Mouse (Mus musculus) heart, embryonic 12.5 days (tissue): ENCODE measurements at regions not wholly inside any gene's neighbourhood (a gene's known extent, or its start where the extent isn't known, plus 50 kb on each side); places are given as distances from the start of the nearest gene placed in this dataset.
A peak's percentile ranks its signal among the peaks of the same experiment; 100 is the strongest.

ENCODE experiments used
- ATAC-seq: fragments of 200-750 bp; cut with Nextera tagmentation; 2 replicates; pipeline ENCODE4 v1.8.0; 2017; ENCODE audit warnings: moderate TSS enrichment, moderate library complexity; ENCODE audit not compliant: insufficient number of reproducible peaks, low FRiP score
- H3K27ac ChIP-seq: fragments of 300-500 bp; sonication (generic); 2 replicates; pipeline ENCODE4 v1.5.1; 2016; ENCODE audit warnings: mild to moderate bottlenecking, moderate library complexity; ENCODE audit not compliant: poor library complexity, severe bottlenecking
- H3K27me3 ChIP-seq: fragments of 300-500 bp; sonication (generic); replicated peaks from 2 replicates; pipeline ENCODE4 v1.6.1; 2016; ENCODE audit warnings: mild to moderate bottlenecking, moderate library complexity
- H3K36me3 ChIP-seq: fragments of 300-500 bp; sonication (generic); 2 replicates; pipeline ENCODE4 v1.6.1; 2016; ENCODE audit warnings: mild to moderate bottlenecking, moderate library complexity
- H3K4me1 ChIP-seq: fragments of 300-500 bp; sonication (generic); replicated peaks from 2 replicates; pipeline ENCODE4 v1.6.1; 2016; ENCODE audit warnings: mild to moderate bottlenecking
- H3K4me2 ChIP-seq: fragments of 300-500 bp; sonication (generic); 2 replicates; pipeline ENCODE4 v1.6.1; 2016; ENCODE audit warnings: mild to moderate bottlenecking, moderate library complexity
- H3K4me3 ChIP-seq: fragments of 300-500 bp; sonication (generic); 2 replicates; pipeline ENCODE4 v1.5.1; 2016; ENCODE audit warnings: mild to moderate bottlenecking
- H3K9ac ChIP-seq: fragments of 300-500 bp; sonication (generic); 2 replicates; pipeline ENCODE4 v1.6.1; 2016; ENCODE audit warnings: mild to moderate bottlenecking, moderate library complexity
- H3K9me3 ChIP-seq: fragments of 300-500 bp; sonication (generic); replicated peaks from 2 replicates; pipeline ENCODE4 v1.6.1; 2016; ENCODE audit warnings: mild to moderate bottlenecking, moderate library complexity
- WGBS: fragments of 180-500 bp; shearing (Covaris S2); methylation state at CpG from one replicate; pipeline ENCODE4 v1.1.7; 2016; 5-methylcytosine and 5-hydroxymethylcytosine counted together

DNA sequence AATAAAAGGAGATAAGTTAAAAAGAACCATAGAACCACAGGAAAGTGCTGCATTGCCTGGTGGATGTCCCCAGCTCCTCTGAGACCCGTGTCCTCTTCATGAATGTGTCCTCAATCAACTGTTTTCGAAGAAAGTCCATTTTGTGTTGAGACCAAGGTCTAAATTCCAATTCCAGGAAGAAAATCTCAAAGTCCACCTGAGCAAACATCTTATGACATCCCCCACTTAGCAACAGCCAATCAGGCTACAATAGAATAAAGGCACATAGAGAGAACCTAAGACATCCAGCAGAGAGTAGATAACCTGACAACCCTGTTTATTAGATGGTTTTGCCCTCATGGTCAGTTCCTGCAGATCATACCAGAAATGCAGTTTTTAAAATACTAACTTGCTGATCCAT, 338.0 kb downstream of the Ankrd50 start:
- H3K9me3 ChIP-seq: no peaks in the 10 kb centered on the region

DNA sequence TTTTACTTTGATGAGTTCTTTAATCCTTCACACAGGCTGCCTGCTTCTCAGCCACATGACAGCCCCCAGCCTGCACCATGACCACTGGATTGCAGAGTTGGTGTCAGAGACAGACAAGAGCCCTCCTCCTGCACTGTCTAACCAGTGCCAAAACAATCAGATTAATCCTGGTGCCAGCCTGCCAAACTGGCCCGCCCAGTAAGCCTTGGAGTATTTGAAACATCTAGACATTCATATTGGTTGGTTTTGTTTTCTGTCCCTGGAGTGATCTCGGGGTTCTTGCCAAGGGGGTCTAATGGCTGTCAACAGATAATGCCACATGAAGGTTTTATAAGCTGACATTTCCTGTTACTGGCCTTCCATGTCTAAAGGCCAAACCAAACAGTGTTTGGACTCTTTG, 339.2 kb downstream of the Ankrd50 start:
- no peak for ATAC-seq
- Histone ChIP-seq H3K4me1 (peaks cover 16% of the 10 kb centered on the region), H3K4me3 (no peak overlapping the region), H3K4me2 (no peak overlapping the region), H3K9ac (no peak overlapping the region), H3K9me3 (no peaks in the 10 kb centered on the region), H3K27ac (no peak overlapping the region), H3K36me3 (no peaks in the 10 kb centered on the region), H3K27me3 (no peaks in the 10 kb centered on the region)
- 57% methylated on average over 2 of the region's 2 CpGs for WGBS

More for the DNA sequence above, 338.0 kb downstream of the Ankrd50 start:
- Histone ChIP-seq H3K27me3 (no peaks in the 10 kb centered on the region), H3K27ac (no peak overlapping the region), H3K9ac (no peak overlapping the region), H3K4me2 (no peak overlapping the region), H3K4me1 (peaks cover 16% of the 10 kb centered on the region), H3K36me3 (no peaks in the 10 kb centered on the region), H3K4me3 (no peak overlapping the region)
- no peak for ATAC-seq
- WGBS: 84% methylated on average over 2 of the region's 2 CpGs

DNA sequence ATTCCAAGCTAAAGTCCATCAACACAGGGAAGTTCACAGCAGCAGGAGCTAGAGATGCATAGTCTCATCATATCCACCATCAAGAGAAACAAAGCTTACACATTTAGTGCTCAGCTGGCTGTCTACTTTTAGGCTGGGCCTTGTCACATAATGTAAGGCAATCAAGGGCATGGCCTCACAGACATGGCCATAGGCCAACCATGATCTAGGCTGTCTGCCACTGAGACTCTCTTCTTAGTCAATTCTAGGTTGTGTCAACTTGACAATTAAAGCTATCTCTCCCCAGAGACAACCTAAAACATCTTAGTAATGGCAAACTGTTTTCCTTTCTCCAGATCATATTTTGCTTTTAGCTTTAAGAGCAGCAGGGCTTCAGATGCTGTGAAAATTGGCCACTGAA, 340.0 kb downstream of the Ankrd50 start:
- H3K27me3 ChIP-seq: no peaks in the 10 kb centered on the region
- H3K27ac ChIP-seq: no peak overlapping the region
- no peak overlapping the region for H3K4me3 ChIP-seq
- no peak for ATAC-seq
- H3K36me3 ChIP-seq: no peaks in the 10 kb centered on the region
- H3K9me3 ChIP-seq: no peaks in the 10 kb centered on the region
- H3K4me2 ChIP-seq: no peak overlapping the region
- peaks cover 16% of the 10 kb centered on the region for H3K4me1 ChIP-seq
- no peak overlapping the region for H3K9ac ChIP-seq

DNA sequence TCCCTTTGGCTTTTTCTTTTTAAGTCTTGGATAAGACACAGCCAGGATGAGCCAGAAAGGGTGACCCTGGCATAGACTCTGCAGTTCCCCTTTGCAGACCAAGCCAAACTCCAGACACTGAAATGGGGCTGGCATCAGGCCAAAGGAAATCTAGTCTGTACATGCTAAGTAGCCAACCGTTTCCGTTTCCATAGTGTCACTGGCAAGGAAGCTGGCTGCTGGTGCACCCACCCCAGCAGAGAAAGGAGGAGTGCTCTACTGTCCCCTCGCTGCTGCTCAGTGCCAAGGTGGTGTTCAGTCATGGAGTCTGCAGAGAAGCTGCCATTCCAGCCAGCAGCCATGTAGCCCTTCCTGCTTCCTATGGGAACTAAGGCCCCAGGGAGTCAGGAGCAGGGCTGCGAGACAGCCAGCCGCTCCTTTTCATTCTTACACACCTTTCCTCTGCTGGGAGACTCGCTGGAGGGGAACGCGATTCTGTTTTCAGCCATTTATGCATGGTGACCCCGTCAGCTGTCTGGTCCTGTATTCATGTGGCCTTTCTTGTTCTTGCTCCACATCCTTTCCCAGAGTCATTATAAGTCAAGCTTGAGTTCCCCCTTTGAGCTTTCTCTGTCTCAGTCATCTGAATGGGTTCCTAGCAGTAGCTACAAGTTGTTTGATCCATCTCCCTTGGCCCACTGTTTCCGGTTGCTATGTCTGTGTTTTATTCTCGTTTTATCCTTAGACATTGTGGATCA, 341.3 kb downstream of the Ankrd50 start:
- no peak overlapping the region for H3K4me2 ChIP-seq
- H3K36me3 ChIP-seq: no peaks in the 10 kb centered on the region
- H3K4me3 ChIP-seq: no peak overlapping the region
- no peaks in the 10 kb centered on the region for H3K9me3 ChIP-seq
- peak; percentile 76 for ATAC-seq
- H3K27ac ChIP-seq: no peak overlapping the region
- 62% methylated on average over 11 of the region's 11 CpGs for WGBS
- H3K4me1 ChIP-seq: peaks cover 16% of the 10 kb centered on the region
- no peaks in the 10 kb centered on the region for H3K27me3 ChIP-seq
- no peak overlapping the region for H3K9ac ChIP-seq

DNA sequence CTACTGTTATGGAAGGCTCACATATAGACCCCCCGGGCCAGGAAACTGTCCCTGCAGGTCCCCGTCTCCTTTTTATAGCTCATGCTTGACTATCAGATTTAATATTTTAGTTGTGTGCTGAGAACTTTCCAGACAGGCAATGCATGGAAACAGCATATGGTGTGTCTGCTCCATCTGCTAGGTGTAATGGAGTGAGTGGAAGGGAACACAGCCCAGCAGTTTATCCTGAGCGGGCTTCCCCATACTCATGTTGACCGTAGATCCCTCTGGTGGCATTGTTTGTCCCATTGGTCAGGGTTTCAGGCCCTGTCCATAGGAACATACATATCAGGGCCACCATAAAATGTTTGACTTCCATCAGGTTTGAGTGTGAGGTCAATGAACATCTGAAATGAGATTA, 345.3 kb downstream of the Ankrd50 start:
- H3K4me3 ChIP-seq: no peak overlapping the region
- H3K27ac ChIP-seq: no peak overlapping the region
- ATAC-seq: no peak
- H3K27me3 ChIP-seq: no peaks in the 10 kb centered on the region
- no peak overlapping the region for H3K9ac ChIP-seq
- H3K4me2 ChIP-seq: no peak overlapping the region
- peaks cover 5% of the 10 kb centered on the region for H3K4me1 ChIP-seq
- no peaks in the 10 kb centered on the region for H3K36me3 ChIP-seq
- 87% methylated on average over 4 of the region's 4 CpGs for WGBS
- H3K9me3 ChIP-seq: no peaks in the 10 kb centered on the region

DNA sequence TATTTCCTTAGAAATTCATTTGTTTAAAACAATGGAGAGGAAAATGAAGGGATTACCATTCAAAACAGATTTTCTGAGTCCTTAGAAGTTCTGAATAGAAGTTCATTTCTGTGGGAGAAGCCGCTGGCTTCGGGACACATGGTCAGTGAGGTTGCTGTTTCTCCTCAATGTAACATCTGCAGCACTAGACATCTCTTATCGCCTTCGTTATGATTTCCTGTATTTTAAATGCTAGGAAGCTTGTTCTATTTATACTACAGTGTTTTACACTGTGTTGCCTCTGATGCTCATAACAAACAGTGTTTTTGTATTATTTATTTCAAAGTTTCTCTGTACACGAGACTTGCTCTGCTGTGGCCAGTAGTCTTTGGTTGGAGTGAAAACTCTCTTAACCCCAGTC, 346.6 kb downstream of the Ankrd50 start:
- no peak overlapping the region for H3K4me3 ChIP-seq
- no peak overlapping the region for H3K27ac ChIP-seq
- no peak overlapping the region for H3K4me2 ChIP-seq
- 67% methylated on average over 5 of the region's 5 CpGs for whole genome bisulfite sequencing
- peaks cover under 1% of the 10 kb centered on the region for H3K4me1 ChIP-seq
- ATAC-seq: no peak
- no peak overlapping the region for H3K9ac ChIP-seq
- no peaks in the 10 kb centered on the region for H3K27me3 ChIP-seq
- H3K36me3 ChIP-seq: no peaks in the 10 kb centered on the region
- H3K9me3 ChIP-seq: no peaks in the 10 kb centered on the region

DNA sequence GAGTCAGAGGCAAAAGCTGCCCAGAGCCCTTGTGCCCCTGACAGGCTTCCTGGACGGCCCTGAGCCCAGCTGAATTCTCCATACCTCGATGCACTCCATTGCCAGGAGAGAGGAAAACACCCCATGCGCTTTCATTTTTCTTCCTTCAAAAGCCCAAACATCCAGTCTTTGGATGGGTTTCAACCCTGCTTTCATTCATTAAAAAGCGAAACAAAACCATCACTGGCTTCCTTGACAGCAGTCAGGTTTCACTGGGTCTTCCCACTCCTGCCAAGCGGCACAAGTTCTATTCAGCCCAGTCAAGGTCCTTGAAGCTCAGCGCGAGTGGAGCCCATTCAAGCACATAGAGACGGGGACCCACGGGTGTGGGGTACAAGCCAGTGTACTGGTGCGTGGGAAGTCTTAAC, 348.8 kb downstream of the Ankrd50 start:
- no peak for ATAC-seq
- H3K9ac ChIP-seq: no peak overlapping the region
- WGBS: 85% methylated on average over 10 of the region's 10 CpGs
- no peaks in the 10 kb centered on the region for H3K27me3 ChIP-seq
- H3K4me3 ChIP-seq: no peak overlapping the region
- no peaks in the 10 kb centered on the region for H3K9me3 ChIP-seq
- H3K4me2 ChIP-seq: no peak overlapping the region
- H3K27ac ChIP-seq: no peak overlapping the region
- no peaks in the 10 kb centered on the region for H3K4me1 ChIP-seq
- H3K36me3 ChIP-seq: no peaks in the 10 kb centered on the region

DNA sequence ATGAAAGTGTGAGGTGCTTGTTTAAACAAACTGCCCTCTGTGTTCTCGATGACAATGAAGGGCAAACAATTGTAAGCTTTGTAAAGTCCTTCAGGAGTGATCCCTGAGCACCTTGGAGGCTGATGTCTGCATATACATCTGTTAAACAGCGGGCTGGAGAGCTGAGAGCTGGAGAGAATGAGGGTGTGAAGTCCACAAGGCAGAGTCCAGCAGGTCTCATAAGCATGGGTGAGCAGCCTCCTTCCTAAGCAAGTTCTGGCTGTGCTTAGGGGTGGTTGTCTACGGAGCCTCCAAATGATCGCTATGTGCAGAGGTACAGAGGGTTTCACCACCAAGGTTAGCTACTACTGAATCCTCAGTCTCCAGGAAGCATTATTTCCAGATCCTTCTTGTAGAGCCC, 350.2 kb downstream of the Ankrd50 start:
- Histone ChIP-seq H3K27me3 (no peaks in the 10 kb centered on the region), H3K36me3 (no peaks in the 10 kb centered on the region), H3K27ac (no peak overlapping the region), H3K9ac (no peak overlapping the region), H3K9me3 (no peaks in the 10 kb centered on the region), H3K4me3 (no peak overlapping the region), H3K4me1 (0 out of 2 replicates have a peak, but pooled peaks cover 1% of the 10 kb centered on the region), H3K4me2 (no peak overlapping the region)
- ATAC-seq: no peak
- 82% methylated on average over 4 of the region's 4 CpGs for WGBS

DNA sequence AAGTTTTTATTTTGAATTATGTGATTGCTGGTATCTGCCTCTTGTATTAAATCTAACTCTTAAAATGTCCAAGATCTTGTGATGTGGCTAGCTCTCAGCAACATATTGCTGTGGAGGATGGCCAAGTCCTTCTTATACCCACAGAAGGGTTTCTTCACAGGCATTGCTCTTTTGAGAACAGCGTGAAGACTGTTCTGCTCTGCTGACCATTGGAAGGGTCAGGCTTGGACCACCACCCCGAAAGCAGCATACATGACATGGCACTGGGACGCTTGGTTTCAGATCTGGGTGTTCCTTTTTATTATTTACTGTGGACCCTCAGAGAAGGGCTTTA, 352.8 kb downstream of the Ankrd50 start:
- 86% methylated on average over 3 of the region's 3 CpGs for WGBS
- no peak for ATAC-seq
- Histone ChIP-seq H3K4me2 (no peak overlapping the region), H3K9me3 (no peaks in the 10 kb centered on the region), H3K9ac (no peak overlapping the region), H3K27me3 (no peaks in the 10 kb centered on the region), H3K27ac (no peak overlapping the region), H3K4me1 (peaks cover 11% of the 10 kb centered on the region; the same call in 1 of the 2 replicates), H3K36me3 (no peaks in the 10 kb centered on the region), H3K4me3 (no peak overlapping the region)

DNA sequence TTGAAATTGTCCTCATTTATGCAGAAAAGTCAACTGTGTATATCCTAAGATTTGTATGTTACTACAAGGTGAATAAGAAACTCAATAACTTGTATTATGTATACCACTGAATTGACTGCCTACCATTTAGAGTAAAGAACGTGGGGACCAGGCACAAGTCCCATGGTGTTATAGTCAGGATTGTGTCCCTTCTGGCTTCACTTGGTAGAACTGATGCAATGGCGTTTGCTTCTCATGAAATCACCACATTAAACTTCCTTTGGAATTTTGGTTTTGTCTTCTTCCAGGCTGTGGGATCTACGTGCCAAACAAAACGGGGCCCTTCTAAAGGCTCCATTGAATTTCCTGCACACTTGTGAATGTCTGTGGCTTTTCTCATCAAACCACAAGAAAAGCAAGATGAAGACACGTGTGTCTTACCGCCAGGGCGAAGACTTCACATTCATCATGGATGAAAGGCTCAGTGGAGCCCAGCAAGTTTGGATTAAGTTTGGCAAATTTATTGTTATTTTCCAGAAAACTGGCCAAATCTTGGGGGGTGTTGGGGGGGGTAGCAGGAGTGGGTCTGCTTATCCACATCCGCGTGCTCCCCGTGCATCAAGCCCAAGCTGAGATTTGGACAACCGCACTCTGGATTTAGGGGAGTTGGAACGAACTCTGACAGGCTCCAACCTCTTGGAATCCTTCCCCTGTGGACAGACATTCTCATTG, 353.3 kb downstream of the Ankrd50 start:
- WGBS: 87% methylated on average over 12 of the region's 12 CpGs
- H3K36me3 ChIP-seq: no peaks in the 10 kb centered on the region
- H3K27me3 ChIP-seq: no peaks in the 10 kb centered on the region
- H3K27ac ChIP-seq: no peak overlapping the region
- no peak overlapping the region for H3K4me2 ChIP-seq
- H3K4me1 ChIP-seq: peaks cover 11% of the 10 kb centered on the region; the same call in 1 of the 2 replicates
- H3K9me3 ChIP-seq: no peaks in the 10 kb centered on the region
- no peak for ATAC-seq
- H3K9ac ChIP-seq: no peak overlapping the region
- H3K4me3 ChIP-seq: no peak overlapping the region

DNA sequence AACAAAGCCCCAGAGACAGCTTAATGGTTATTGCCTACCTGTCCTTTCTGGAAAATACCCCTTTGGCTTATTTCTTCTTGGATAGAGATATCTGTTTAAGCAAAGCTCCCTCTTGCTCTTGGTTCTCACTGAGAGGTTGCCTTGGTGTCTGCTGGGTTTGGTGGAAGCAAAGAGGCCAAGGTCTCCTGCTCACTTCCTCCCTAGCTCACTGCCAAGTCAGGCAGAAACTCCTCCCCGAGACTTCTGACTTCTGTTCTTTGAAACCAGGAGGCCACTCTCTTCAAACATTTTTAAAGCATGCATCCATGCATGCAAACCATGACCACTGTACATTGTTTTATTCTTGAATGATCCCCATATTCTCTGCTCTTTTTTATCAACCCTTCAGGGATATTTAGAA, 354.6 kb downstream of the Ankrd50 start:
- Histone ChIP-seq H3K9ac (no peak overlapping the region), H3K9me3 (no peaks in the 10 kb centered on the region), H3K4me1 (peaks cover 11% of the 10 kb centered on the region; the same call in 1 of the 2 replicates), H3K4me2 (no peak overlapping the region), H3K36me3 (no peaks in the 10 kb centered on the region), H3K27me3 (no peaks in the 10 kb centered on the region), H3K4me3 (no peak overlapping the region), H3K27ac (no peak overlapping the region)
- 46% methylated on average over 1 of the region's 1 CpGs for WGBS
- ATAC-seq: no peak

DNA sequence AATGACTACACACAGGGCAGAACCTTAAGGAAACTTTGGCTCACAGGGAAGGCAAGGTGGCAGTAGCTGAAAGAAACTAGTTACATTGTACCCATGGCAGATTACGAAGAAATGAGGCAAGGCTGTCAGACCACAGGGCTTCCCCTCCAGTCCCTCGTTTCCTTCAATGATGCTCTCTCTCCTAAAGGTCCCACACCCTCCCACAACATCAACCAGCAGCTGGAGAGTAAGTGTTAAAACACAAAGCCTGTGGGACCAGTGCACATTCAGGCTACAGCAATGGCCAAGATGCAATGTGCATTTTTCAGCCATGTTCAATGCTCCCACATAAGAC, 355.5 kb downstream of the Ankrd50 start:
- no peak overlapping the region for H3K4me3 ChIP-seq
- no peak overlapping the region for H3K9ac ChIP-seq
- no peaks in the 10 kb centered on the region for H3K36me3 ChIP-seq
- WGBS: 63% methylated on average over 2 of the region's 2 CpGs
- no peaks in the 10 kb centered on the region for H3K27me3 ChIP-seq
- H3K4me2 ChIP-seq: no peak overlapping the region
- peaks cover 11% of the 10 kb centered on the region; the same call in 1 of the 2 replicates for H3K4me1 ChIP-seq
- ATAC-seq: no peak
- no peaks in the 10 kb centered on the region for H3K9me3 ChIP-seq
- H3K27ac ChIP-seq: no peak overlapping the region
